Mouse (Mus musculus): ENCODE data around the gene Krtap10-10.

- TF ChIP-seq CTCF (IDR thresholded peaks at IDR 0.05; ENCODE audit: extremely low read depth, insufficient read depth, low read length) (no peak), POLR2A (IDR thresholded peaks at IDR 0.05; ENCODE audit: extremely low read depth, insufficient read depth, low read length) (no peak)
Observed at GRCm38 (mm10) chr10:77847538-77847937, 11.8 kb downstream of the Krtap10-10 start.

All from cortical plate, adult 2 months (tissue).